Mouse (Mus musculus): ENCODE measurements around the gene Fhit.

The Fhit gene

DNA sequence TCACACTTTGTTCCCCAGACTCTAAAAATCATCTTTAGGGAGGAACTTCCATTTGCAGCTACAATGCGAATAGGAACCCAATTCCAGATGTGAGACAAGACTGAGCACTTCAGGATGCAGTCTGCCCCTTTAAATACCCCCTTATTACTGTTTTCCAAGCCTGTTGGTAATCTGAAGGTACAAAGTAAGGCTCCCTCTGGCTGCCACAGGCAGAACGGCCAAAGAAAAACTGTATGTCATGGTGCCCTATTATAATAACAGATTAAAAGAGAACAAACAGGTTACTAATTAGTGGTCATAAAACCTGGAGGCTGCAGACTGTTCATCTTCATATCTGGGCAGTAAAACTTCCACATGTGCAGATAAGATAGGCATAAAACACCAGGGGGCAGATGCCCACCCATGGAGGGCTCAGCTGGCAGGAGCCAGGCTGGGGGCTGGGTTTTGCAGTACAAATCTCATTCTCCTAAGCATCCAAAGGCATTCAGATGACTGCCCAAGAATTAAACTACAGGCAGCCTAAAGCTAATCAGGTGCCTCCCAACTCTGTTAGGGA is 1439.8 kb downstream of the Fhit start:
- no peak for DNase-seq (ENCODE audit: low read depth in 2 of 2, low spot score in 2 of 2)

DNA sequence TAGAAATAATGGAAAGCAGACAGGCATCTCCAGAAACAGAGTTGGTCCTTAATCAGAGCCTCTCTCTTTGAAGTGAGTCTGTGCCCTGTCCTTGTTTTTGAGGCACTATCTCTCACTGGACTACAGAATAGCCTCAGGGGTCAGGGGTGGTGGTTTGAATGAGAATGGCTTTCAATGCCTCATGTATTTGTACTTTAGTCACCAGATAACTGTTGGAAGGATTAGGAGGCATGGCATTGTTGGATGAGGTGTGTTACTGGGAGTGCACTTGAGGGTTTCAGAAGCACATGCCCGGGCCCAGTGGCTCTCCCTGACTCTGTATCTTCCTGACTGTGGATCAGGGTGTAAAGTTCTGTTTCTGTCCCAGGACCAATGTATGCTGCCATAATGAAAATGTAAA is 1463.2 kb downstream of the Fhit start:
- no peak for DNase-seq (ENCODE audit: low read depth in 2 of 2, low spot score in 2 of 2)

DNA sequence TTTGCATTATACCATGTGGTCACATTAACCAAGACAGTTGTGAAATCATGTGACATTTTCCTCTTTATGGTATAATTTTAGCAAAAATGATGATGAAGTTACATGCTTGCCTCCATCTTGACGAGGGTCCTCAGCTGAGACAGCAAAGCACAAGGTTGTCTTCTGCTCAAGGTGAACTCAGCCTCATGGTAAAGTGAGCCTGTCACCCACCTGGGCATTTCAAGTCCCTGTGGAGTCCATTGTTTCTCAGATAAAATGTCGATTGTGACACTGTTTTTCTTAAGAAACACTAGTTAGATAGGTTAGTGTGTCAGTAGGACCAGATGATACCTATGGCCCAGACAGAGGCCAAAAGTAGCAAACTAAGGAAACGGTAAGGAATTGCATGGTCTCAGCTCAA is 1464.7 kb downstream of the Fhit start:
- no peak for DNase-seq (ENCODE audit: low read depth in 2 of 2, low spot score in 2 of 2)

DNA sequence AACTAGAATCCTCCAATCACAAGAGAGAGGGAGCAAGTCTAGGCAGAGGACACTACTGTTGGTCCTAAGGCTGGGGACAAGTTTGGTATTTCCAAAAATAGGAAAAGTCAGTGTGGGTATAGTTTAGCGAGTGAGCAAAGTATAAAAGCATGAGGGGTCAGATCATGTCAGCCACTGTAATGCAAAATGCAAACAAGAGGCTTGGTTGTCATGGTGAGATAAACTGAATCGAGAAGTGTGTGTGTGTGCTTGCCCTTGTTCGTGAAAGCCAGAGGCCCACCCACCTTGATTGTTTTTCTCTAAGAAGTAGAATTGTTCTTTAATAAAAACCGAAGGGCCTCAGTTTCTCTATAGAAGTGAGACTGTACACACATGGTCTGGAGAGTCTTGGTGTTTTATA is 1465.8 kb downstream of the Fhit start:
- DNase-seq (ENCODE audit: low read depth in 2 of 2, low spot score in 2 of 2): no peak

DNA sequence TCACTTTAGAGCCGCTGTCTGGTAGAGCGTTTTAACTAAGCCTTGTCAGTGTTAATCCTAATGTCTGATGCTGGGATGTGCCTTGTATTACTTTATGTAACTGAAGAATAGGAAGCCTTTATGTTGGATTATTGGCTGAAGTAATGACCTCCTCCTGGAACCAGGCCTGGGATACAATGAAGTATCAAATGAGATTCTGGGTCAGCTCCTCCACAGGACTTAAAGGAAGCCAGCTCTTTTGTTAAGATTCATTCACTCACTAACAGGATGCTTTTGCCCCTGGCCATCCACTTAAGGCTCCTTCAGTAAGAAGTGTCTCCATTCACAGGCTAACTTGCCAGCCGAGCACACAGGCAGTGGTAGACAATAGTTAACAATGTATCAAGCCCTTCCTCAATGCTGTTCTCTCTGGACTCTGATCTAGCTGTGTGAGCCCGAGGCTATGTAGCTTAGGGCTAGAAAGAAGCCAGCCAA is 1466.6 kb downstream of the Fhit start:
- no peak for DNase-seq (ENCODE audit: low read depth in 2 of 2, low spot score in 2 of 2)

DNA sequence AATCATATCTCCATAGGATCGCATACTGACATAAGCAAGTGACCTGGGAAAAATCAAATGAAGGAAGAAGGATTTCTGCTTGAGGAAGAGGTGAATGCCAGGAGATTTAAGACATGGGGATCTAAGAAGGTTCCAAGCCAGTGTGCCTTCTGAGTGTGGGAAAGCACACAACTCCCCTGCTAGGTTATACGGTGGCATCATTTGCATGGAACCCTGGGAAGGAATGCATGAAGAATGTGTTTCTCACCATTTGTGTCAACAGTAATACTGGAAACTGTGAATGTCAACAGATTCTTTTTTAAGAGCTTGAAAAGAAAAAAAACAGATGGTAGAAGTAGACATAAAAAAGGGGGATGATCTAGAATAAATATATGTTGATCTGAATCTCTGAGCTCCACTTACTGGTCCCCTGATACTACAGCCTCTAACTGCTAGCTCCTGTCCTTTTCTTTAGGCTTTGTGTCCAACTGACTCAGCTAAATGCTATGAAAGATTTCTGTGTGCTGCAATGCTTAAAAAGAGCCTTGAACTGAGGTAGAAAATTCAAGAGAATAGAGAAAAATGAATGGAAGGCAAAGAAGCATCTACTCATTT is 1473.1 kb downstream of the Fhit start:
- DNase-seq (ENCODE audit: low read depth in 2 of 2, low spot score in 2 of 2): no peak

DNA sequence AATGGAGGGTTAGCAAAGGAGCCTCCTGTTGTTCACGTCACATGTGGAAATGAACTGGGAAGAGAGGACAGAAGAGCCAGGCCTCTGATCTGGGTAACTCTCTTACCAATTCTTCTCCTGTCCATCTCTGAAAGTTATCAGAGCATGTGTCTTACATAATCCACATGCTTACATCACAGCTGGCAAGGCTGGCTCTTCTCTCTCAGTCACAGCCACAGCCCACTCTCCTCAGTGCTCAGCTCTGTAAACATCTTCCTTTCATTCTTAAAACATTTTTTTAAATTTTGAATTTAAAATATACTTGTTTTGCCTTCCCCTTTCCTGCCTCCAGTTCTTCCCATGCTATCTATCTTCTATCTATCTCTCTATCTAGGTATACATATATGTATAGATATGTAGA is 1477.5 kb downstream of the Fhit start:
- DNase-seq (ENCODE audit: low read depth in 2 of 2, low spot score in 2 of 2): no peak

DNA sequence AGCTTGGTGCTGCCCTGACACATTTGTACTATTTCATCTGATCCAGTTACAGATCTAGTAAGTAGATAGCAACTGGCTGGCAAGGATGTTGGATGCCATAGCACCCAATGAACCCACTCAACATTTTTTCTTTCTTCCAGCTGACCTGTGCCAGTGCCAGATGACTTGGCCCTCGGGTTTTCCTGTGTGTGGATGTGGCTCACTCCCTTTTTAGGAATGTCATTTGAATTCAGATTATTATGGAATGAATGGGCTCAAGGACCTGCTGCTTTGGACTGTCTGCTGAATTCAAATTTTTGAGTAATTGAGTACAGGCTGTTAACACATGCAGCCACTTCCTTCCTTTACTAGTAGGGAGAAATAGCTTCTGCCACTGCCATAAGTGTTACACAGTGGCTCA is 1489.1 kb downstream of the Fhit start:
- DNase-seq (ENCODE audit: low read depth in 2 of 2, low spot score in 2 of 2): no peak

DNA sequence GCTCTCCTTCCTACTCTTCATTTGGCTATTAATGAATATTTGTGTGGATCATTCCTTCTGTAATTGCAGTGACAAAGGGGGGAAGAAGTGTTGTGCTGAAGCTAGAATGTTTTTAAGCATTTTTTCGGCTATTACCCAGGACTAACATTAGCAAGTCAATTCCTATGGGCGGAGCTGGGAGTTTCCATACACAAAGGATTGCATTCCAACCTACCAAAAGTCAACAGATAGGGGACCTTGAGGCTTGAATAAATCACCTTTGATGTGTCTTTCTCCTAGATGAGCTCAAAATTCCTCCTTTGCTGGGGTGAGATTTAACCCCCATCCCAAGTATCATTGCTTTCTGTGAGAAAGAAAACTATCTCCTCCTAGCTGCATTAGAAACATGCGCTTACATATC is 1490.1 kb downstream of the Fhit start:
- no peak for DNase-seq (ENCODE audit: low read depth in 2 of 2, low spot score in 2 of 2)

DNA sequence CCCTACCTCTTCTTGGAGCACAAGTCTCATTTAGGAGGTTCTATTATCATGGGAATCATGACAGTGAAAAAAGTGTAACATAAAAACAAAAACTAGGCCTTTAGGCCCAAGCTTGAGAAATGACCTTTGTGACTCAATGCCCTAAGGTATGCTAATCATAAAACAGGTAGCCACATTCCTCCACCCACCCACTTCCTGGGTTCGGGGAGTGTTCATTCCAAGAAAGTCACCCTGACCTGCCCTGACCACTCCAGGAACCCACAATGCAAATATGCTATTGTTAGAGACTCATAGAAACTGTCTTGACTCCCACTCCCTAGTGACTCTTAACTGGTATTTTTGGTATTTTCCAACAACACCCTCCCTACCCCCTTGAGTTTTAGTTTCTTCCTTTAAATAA is 1492.1 kb downstream of the Fhit start:
- no peak for DNase-seq (ENCODE audit: low read depth in 2 of 2, low spot score in 2 of 2)

DNA sequence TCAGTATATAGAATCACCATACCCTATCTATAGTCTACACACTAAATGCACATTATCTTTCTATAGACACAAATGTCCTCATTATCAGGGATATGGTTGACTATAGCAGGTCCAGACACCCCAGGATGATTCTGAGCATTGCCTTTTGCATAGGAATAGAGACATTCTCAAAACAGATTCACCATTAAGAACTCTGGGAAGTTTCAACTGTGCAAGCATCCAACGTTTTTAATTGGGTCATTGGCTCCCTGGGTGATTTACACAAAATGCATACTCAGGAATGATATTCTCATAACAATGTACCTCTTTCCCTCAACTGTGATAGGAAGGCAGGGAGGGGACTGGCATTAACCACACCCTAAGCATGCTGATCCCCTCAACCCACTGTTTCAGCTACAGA is 1503.4 kb downstream of the Fhit start:
- DNase-seq (ENCODE audit: low read depth in 2 of 2, low spot score in 2 of 2): no peak

DNA sequence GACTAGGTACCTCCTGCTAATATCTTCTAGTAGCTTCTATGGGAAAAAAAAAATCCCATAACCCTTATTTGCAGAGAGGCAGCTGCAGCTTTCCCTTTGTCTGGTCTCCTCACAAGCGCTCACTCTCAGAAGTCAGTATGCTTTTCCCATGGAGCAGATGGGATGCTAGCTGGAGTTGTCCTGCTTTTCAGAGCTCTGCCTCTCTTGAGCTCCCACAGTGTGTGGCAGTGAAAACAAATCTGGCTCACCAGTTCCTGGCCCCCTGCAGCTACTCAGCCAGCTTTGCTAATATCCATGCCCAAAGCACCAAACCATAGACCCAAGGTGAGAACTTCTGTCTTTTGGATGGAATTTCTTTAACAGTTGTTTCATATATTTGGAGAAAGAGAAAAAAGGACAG is 1510.4 kb downstream of the Fhit start:
- no peak for DNase-seq (ENCODE audit: low read depth in 2 of 2, low spot score in 2 of 2)

DNA sequence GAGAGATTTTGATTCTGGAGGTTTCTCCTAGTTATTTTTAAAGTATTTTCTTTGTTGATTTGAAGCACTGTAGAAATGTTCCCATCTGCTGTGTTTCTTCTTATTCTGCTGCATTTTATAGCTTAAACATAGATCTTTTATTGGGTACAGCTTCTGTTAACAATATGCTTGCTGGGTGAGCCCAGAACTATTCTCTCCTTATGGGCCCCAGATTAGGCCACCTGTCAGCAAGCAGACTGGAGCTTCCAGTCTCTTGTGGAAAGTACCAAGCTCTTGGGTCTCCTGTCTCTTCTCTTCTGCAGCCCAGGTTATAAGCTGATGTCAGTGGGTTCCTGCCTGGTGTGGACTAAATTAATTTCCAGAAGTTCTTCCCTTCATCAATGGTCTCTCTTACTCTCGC is 1513.4 kb downstream of the Fhit start:
- no peak for DNase-seq (ENCODE audit: low read depth in 2 of 2, low spot score in 2 of 2)

DNA sequence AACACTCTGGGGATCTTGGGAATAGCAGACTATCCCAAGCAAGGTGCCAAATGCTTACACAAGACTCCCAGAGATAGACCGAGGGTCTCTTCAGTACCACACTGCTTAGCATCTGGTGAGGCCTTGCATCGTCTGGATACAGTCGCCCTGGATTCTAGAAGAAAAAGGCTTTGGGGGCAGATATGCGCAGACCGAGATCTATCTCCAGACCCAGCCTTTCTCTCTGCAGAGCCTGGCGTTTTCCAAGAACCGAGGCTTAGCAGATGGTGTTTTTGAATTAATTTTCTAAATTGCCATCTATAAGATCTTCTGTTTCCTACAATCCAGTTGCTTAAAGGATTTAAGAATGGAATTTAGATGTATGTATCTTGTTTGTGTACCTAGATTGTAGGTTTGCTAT is 1515.6 kb downstream of the Fhit start:
- no peak for DNase-seq (ENCODE audit: low read depth in 2 of 2, low spot score in 2 of 2)

DNA sequence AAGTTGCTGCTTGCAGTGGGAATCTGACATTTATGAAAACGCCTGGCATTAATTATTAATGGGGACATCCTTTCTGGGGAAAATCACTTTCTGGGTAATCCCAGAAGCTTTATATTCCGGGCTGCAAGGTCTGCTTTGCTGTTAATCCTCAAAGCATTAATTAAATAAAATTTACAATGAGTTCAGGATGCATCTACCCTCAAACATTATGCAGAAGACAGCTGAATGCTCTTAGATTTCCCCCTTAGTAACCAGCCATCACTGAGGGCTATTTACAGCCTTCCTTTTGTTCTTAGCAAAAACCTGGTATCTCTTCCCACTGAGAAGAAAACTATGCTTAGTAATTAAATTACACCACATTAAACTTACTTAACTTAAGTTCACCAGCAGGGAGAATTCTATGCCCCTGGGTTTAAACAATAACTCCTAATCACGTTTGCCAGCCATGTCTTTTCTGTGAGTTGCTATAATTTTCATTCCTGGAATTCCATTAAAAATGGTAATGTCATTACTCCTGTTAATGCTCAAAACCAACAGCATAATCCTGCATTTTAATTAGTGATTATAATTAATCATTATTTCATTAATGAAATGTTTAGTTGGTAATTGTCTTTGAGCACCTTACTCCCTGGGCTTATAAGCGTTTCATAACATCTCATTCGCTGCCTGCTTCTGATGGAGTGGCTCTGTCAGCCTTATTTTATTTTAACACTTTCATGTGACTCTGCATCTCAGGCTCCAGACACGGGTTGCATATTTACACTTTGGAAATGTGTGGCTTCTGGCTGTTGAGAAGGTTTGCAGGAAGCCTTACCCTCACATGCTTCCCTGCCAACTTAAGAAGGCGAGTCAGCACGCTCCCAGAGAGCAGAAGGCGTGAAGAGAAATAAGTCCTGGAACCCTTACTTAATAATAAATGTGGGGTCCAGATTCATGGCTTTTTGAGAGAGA is 1517.3 kb downstream of the Fhit start:
- no peak for DNase-seq (ENCODE audit: low read depth in 2 of 2, low spot score in 2 of 2)

DNA sequence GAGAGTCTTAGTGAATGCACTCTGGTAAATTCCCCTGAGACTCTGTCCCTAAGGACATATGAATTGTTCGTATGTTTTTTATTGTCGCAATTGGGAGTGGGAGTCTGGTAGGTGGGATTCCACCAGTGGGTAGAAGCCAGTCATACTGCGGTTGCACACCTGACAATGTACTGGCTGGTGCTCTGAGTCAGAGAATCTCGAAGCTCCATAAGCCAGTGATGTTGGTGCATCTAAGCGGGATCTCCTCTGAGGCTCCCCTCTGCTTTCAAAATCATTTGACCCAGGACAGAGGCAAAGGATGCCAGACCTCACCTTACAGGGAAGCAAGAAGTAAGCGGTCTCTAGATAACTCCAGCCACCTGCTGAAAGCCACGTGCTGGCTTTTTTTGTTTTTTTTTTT is 1518.1 kb downstream of the Fhit start:
- DNase-seq (ENCODE audit: low read depth in 2 of 2, low spot score in 2 of 2): no peak

DNA sequence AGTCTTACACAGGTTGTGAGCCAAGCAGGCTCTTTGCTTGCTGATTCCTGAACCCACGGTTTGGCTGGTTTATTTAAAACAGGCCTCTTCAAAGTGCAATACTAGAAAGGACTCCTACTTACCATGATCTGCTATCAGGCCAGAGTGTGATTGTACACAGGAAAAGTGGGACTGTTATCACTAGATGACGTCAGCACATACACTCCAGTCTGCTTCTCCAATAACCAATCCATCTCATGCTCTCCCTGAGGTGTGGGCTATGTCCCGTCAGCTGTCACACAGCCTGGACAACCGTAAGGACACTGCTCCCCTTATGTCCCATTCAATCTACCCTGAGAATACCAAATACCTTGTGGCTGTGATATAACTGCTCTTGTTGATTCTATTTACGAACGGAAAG is 1519.2 kb downstream of the Fhit start:
- no peak for DNase-seq (ENCODE audit: low read depth in 2 of 2, low spot score in 2 of 2)

DNA sequence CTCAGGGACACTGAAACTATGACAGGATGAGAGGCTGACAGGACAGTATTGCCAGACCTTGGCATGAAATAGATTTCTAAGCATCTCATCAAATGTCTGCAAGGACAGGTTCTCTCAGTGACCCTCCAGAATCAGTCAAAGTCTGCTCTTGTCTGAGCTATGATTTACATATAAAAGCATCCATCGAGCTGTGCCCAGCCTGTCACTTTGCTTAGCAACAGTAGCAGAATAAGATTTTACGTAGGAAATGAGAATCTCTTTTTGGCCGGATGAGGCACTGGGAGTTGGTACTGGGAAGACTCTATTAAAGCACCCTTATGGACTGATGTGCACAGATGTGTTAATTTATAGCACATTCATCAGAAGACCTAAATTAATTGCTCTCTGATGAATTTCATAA is 1519.8 kb downstream of the Fhit start:
- DNase-seq (ENCODE audit: low read depth in 2 of 2, low spot score in 2 of 2): no peak

DNA sequence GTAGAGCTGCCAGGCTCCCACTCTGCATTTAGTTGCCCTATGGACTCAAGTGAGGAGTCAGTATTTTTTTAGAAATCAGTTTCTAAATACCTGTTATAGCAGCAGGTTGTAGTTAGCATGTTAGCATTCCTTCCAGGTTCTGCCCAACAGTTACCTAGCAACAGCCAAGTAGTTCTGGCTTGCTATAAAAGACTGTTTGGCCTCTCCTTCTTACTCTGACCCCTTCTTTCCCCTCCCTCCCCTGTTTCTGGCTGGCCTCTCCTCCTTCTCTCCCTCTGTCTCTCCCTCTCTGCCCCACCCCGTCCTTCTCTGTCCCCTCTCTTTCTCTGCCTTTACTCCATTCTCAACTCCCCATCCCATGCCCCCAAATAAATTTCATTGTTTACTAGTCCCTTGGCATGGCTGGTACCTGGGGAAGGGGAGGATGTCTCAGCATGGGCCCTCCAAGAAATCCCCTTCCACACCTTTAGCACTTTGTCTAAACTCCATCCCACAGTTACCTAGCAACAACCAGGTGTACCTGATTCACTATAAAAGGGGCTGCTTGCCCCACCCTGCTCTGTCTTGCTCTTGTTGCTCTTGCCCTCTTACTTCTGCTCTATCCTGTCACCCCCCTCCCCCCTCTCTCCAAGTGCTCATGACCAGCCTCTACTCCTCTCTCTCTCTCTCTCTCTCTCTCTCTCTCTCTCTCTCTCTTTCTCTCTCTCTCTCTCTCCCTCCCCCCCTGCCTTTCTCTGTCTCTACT is 1527.4 kb downstream of the Fhit start:
- no peak for DNase-seq (ENCODE audit: low read depth in 2 of 2, low spot score in 2 of 2)

DNA sequence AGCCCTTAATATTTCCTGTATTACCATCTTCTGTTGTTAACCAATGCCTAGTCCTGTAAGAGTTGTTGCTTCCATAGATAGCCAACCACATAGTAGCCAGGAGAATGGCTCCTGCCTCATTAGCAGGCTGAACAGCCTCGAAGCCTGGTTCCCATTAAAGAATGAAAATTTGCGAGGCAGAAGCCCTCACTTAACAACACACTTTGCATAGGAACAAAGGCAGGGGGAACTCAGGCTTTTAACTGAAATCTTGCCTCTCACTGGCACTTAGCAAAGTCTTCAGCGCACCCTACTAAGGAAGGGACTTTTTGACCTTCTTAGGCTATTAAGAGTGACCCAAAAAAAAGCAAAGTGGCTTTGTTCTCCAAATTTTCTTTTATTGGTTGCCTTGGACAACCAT is 1529.3 kb downstream of the Fhit start:
- no peak for DNase-seq (ENCODE audit: low read depth in 2 of 2, low spot score in 2 of 2)

DNA sequence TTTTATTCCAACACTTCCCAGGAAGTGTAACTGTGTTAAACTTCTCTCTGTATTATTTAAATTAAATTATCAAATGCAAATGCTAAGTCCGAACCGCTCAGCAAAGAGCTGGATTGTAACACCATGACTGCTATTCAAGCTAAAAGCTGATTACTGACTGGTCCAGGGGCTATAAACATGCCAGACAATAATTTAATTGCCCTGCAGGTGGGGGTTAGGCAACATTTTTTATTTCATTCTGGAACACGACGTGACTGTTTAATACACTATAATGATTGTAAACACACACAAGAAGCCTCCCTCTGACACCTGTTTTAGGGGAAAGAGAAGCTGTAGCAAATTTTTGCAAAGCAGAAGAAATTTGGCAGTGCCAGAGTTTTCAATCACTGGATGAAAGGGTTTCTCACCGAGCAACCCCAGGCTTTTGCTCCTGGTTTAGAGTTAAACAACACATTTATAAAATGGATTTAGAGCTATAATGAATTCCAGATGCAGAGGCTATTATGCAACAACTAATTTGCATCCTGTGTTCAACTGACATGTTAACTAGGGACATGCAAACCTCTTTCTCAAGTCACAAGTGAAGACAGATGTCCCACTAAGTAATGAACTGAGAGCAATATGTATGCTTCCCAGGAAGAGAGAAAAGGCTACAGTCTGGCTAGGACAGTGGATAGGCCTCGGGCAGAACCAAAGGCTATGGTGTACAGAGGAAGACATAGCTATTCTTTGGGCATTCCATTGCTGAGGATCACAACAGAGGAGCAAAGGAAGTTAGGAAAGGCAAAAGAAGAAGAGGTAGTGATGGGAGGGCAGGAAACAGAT is 1538.4 kb downstream of the Fhit start:
- no peak for DNase-seq (ENCODE audit: low read depth in 2 of 2, low spot score in 2 of 2)

All from CD8-positive naive resting alpha-beta T cell, adult 2 months (primary cell).